Mouse (Mus musculus) adrenal gland, adult 18-20 months (tissue): ENCODE results near the gene Nhlh1. TPM values are rescaled to one million over a fixed set of nuclear protein-coding genes. Genes with fewer than 3 reads are reported as not detected.
A peak's percentile ranks its signal among the peaks of the same experiment; 100 is the strongest.

Source experiments
- DNase-seq, 2 experiments: peaks; one replicate each; pipeline ENCODE4 v3.0.0; 2021 to 2022; ENCODE audit warnings: low spot score in 2 of 2
- total RNA-seq, 2 experiments: library from RNA; stranded (reverse); gene quantifications; 1 replicate in 1 of 2; 2 replicates in 1 of 2; pipeline ENCODE4 v1.2.3; 2021

The Nhlh1 gene
- total RNA-seq, 2 experiments from 2014 or later: not detected

DNA sequence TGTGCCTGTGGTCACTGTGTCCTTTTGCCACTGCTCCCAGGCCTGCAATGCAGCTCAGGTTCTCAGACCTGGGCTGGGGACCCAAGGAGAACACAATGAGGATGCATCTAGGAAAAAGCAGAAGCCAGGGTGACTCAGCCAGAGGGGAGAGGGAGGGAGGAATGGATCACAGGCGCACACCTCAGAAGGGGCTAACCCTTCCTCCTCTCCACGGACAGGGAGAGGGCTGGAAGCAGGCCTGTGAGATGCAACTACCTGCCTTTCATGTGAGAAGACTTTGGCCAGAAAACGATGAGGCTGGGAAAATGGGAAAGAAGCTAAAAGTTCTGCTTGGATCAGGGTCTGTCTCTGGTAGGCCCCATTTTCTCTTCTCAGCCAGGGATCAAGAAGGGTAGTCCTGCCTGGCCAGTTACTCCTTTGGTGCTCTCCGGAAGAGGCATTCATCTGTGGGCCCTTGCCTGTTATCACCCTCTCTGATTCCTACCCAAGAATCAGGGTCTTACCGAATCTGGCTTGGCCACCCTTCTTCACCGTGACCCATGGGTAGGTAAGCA, 39.8 kb downstream of the Nhlh1 start:
- DNase-seq: no peak

DNA sequence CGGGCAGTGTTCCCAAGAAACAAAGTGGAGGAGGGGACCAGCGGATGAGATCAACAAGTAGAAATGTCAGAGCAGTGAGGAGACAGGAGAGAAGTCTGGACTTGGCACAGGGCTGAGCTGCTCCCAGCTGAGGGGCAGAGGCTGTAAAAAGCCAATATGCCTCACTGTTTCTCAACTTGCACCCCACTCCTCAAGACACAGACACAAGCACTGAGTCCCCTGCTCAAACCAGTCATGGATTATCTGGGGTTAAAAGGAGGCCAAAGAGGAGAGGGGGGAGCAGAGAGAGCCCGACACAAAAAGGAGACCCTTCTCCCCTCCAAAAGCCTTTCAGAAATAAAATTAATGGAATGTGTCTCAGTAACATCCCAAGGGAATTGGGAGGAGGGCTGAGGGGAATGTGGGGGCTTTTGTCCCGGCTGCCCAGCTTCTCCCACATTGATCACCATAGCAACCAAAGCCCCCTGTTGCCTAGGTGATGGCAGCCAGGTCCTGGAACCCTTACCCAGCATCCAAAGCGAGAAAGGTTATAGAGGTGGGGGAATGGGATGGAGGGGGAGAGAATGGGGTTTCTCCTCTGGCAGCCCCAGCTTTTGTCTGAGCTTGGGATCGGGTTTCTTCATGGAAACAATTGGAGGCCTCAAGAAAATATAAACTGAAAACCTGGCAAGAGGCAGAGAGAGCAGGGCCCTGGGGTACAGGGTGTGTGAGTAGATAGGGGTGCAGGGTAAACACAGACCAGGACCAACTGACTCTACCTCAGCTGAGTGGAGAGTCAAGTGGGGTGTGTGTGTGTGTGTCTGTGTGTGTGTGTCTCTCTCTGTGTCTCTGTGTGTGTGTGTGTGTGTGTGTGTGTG, 40.5 kb downstream of the Nhlh1 start:
- DNase-seq: no peak

DNA sequence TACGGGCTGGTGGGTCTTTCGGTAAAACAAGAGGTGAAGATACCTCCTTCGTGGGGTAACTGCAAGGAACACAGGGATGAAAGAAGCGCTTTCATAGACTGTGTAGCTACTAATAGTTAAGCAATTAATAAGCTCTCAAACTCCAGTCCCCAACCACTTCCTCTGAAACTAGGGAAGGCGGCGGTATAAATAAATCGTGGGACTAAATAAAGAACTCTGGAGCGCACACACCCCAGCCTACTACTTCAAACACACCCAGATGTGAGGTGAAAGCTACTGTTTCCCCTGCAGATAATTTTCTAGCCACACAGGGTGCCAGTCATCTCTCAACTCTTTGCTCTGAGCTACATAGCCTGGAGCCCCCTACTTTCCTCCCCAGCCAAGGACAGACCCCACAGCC, 41.3 kb downstream of the Nhlh1 start:
- DNase-seq: no peak

DNA sequence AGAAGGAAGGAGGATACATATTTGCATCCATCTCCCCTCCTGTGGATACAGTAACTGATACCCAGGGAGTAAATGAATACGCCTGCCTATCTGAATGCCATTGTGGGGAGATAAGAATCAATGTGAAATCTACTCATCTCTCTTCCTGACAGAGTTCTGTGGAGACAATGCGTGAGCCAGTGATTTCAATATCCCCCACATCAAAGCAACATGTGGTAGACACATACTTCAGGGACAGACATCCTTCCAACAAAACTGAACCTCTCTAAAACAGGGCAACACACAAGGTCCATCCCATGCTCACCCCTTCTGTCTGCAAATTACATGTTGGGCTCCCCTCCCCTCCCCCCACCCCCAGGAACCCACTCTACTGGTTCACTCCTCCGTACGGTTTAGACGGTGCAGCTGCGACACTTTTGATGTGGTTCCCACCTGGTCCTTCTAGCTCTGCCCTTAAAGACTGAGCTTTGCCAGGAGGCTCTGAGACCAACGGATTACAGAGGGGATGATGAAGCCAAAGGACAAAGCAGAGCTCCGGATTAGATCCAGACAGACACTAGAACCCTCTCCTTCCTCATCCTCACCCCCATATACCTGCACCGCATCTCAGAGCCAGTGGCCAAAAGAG, 41.9 kb downstream of the Nhlh1 start:
- no peak for DNase-seq

DNA sequence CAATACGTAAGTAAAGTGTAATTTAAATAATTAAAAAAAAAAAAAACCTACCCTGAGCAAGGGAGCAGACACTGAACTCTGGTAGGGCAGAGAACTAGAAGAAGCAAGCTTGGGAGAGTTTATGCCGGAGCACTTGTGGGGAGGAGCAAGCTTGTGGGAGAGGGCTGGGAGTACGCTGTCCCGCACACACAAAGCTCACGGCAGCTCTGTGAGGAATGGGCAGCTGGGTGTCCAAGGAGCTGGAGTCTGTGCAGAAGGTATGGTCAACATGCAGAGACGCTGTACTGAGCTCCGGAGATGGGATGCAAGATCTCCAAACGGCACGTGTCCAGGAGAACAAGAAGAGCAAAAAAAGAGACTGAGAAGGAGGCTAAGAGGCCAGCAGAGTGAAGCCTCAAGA, 42.6 kb downstream of the Nhlh1 start:
- no peak for DNase-seq

DNA sequence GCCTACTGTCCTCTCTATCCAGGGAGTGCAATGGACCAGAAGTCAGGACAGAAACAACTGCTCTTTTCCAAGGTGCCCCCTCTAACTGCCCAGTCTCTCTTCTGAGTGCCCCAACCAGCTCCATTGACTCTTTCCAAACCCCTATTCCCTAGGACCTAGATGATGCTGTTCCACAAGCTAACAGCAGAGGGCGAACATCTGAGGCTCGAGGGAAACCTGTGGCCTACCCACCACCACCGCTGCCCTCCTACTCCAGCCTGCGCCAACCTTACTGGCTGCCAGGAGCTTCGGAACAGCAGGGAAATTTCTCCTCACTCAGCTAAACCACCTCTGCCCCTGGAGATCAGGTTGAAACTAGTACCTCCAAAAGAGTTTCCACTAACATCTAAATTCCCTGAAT, 45.3 kb downstream of the Nhlh1 start:
- peak; percentile 53 to 56 for DNase-seq

DNA sequence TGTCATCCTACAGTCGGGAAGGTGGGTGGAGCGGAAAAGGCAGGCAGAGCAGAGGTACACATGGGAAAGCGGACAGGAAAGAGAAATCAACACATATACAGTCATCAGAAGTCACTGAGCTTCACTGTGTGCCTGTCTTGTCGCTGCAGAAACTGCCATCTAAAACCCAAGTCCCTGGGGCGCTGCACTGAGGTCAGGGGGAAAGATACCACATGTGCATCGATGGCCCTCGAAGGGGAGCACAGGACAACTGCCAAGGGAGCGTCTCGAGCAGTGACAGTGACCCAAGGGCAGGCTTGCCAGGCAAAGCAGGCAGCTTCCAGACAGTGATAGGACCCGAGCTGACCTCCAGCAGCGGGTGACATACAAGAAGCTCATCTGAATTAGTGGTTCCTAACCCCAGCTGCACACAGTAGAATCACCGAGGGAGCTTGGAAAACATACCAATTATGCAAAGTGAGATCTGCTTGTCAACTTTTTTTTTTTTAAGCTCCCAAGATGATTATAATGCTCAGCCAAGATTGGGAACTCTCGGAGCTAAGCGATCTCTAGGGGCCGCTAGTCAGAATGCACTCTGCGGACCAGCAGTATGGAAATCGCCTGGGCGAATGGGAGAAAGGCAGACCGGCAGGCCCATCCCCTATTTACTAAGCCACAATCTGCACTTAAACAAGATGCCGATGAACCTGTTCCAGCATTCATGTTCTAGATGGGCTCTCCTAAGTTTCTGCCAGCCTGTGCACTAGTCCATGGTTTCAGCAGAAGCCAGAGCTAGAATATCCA, 47.1 kb downstream of the Nhlh1 start:
- no peak for DNase-seq

DNA sequence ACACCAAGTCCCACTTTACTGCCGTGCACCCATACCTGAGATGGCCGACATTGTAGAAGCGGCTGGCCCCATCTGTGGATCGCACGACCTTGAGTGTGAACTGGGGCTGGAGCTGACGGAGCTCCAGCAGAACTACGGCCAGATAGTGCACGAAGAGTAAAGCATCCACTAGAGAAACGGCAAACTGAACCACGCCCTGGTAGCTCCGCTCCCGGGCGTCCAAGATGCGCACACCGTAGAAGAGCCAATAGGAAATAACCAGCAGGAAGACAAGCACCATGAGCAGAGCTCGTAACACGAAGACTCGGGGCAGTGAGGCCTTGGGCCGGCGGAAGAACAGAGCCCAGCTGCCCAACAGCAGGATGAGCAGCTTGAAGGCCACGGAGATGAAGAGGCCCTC, 48.0 kb downstream of the Nhlh1 start:
- no peak for DNase-seq

DNA sequence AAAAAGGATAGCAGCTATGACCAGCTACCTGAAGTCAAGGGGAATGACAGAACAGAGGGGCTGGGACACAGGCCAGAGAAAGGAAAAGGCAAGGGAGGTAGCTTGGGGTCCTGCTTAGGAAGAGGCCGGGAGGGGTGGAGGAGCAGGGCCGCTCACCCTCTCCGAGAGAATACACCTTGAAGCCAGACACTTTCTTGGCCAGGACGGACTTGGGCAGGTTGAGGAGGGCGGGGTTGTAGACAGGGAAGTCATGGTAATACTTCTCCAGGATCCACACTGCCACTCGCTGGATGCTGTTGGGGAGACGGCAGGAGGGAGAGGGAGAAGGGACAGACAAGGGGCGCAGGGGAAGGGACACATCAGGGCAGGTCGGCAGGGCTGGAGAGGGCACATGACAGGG, 49.0 kb downstream of the Nhlh1 start:
- DNase-seq: no peak

DNA sequence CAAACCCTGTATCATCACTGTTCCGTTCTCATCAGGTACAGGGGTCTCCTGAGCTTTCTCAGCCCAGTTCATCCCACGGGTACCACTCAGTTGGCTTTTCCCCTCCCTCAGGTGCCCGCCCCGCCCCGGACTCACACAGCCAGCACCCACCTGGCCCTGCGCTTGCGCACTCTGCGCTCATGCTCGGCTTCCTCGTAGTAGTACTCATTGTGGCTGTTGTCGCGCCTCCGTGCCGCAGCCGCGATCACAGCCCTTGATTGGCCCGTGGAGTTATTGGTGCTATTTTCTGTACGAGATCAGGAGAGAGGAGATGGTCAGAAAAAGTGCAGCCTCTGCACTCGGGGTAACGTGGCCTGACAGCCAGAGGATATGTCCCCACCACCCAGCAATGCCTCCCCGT, 49.6 kb downstream of the Nhlh1 start:
- no peak for DNase-seq

Other genes starting within 250 kb of the Nhlh1 start
- gene Cd84, start 217.9 kb downstream of the Nhlh1 start, total RNA-seq: 10 to 100 TPM in 1 of 2 experiments, 1 to 10 TPM in 1; 3.7 to 11.1 TPM
- gene Gm10521, start 161.9 kb downstream of the Nhlh1 start, total RNA-seq: under 1 TPM; 0.10 to 0.51 TPM
- gene Slamf6, start 140.1 kb downstream of the Nhlh1 start, total RNA-seq: under 1 TPM; 0.30 to 0.35 TPM
- gene Vangl2, start 29.1 kb downstream of the Nhlh1 start, total RNA-seq: 1 to 10 TPM; 1.6 to 1.7 TPM
- 100 to 1,000 TPM; 168 to 183 TPM for gene Copa, start 25.0 kb upstream of the Nhlh1 start, total RNA-seq
- gene Ncstn, start 25.2 kb upstream of the Nhlh1 start, total RNA-seq: 10 to 100 TPM; 79.5 to 94.9 TPM
- 100 to 1,000 TPM; 121 to 130 TPM for gene Pex19, start 69.2 kb upstream of the Nhlh1 start, total RNA-seq
- 100 to 1,000 TPM in 1 of 2 experiments, 10 to 100 TPM in 1; 98.5 to 125 TPM for gene Dcaf8, start 90.5 kb upstream of the Nhlh1 start, total RNA-seq
- 10 to 100 TPM; 55.2 to 72.6 TPM for gene Pea15a, start 149.2 kb upstream of the Nhlh1 start, total RNA-seq
- gene Casq1, start 162.3 kb upstream of the Nhlh1 start, total RNA-seq: 1 to 10 TPM in 1 of 2 experiments, under 1 TPM in 1; 0.66 to 1.9 TPM
- gene Atp1a4, start 200.8 kb upstream of the Nhlh1 start, total RNA-seq: 1 to 10 TPM in 1 of 2 experiments, under 1 TPM in 1; 0.42 to 3.7 TPM
- gene Igsf8, start 204.1 kb upstream of the Nhlh1 start, total RNA-seq: 10 to 100 TPM; 20.8 to 27.8 TPM
- gene Atp1a2, start 240.5 kb upstream of the Nhlh1 start, total RNA-seq: 100 to 1,000 TPM; 128 to 221 TPM